Mouse (Mus musculus) limb, embryonic 12.5 days (tissue): ENCODE measurements around the gene Rngtt. TPM values are rescaled to one million over a fixed set of nuclear protein-coding genes. Genes with fewer than 3 reads are reported as not detected.
A peak's percentile ranks its signal among the peaks of the same experiment; 100 is the strongest.
"Not testable (repeated sequence)": the region's sequence is repeated elsewhere in the genome, so short reads cannot be mapped to it uniquely, and the experiment has no call there.

Source experiments
- ATAC-seq: fragments of 200-750 bp; cut with Nextera tagmentation; 2 replicates; pipeline ENCODE4 v1.8.0; 2017; ENCODE audit warnings: low read depth, moderate TSS enrichment; ENCODE audit not compliant: insufficient number of reproducible peaks, insufficient read depth, low FRiP score, low TSS enrichment
- H3K27ac ChIP-seq: fragments of 300-500 bp; sonication (generic); 2 replicates; pipeline ENCODE4 v1.5.1; 2016; ENCODE audit warnings: mild to moderate bottlenecking, moderate library complexity
- H3K27me3 ChIP-seq: fragments of 300-500 bp; sonication (generic); 2 replicates; pipeline ENCODE4 v1.6.1; 2016; ENCODE audit warnings: mild to moderate bottlenecking, moderate library complexity
- H3K36me3 ChIP-seq: fragments of 300-500 bp; sonication (generic); 2 replicates; pipeline ENCODE4 v1.6.1; 2016; ENCODE audit warnings: mild to moderate bottlenecking, moderate library complexity
- H3K4me1 ChIP-seq: fragments of 300-500 bp; sonication (generic); replicated peaks from 2 replicates; pipeline ENCODE4 v1.6.1; 2016
- H3K4me2 ChIP-seq: fragments of 300-500 bp; sonication (generic); 2 replicates; pipeline ENCODE4 v1.6.1; 2016; ENCODE audit warnings: mild to moderate bottlenecking, moderate library complexity
- H3K4me3 ChIP-seq: fragments of 300-500 bp; sonication (generic); replicated peaks from 2 replicates; pipeline ENCODE4 v1.5.1; 2016; ENCODE audit warnings: mild to moderate bottlenecking
- H3K9ac ChIP-seq: fragments of 300-500 bp; sonication (generic); replicated peaks from 2 replicates; pipeline ENCODE4 v1.6.1; 2016; ENCODE audit warnings: mild to moderate bottlenecking, moderate library complexity
- H3K9me3 ChIP-seq: fragments of 300-500 bp; sonication (generic); 2 replicates; pipeline ENCODE4 v1.6.1; 2016; ENCODE audit warnings: mild to moderate bottlenecking, moderate library complexity
- WGBS: fragments of 180-500 bp; shearing (Covaris S2); methylation state at CpG from one replicate; pipeline ENCODE4 v1.1.7; 2016; 5-methylcytosine and 5-hydroxymethylcytosine counted together
- polyA plus RNA-seq: library from polyadenylated mRNA; unstranded; fragments of >200 nt; fragmentation: Nextera tagmentation; extraction: Ambion mirVana; gene quantifications from 2 replicates; pipeline ENCODE4 v1.2.1, GENCODE M21; 2016

Gene Rngtt
- polyA plus RNA-seq, 1 experiment from 2014 or later, result 38.6 TPM

DNA sequence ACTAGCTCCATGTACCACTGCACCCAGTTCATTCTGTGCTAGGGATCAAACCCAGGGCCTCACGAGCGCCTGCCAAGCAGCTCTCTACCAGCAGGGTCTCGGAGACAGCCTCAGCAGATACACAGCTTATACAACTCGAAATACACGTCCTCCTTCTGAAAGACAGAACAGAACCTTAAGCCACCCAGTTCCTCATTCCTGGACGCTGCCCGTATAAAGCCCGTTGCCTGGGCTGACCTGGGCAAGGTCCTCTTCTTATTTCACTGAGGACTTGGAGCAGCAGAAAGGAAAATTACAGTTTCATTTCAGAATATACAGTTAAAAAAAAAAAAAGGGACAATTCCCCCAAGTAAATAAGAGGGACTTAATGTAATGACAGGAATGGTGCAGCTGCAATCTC is 24.7 kb upstream of the Rngtt start:
- no peak for ATAC-seq
- Histone ChIP-seq H3K4me3 (no peak overlapping the region), H3K27ac (no peak overlapping the region), H3K9ac (no peak overlapping the region), H3K4me2 (no peak overlapping the region), H3K4me1 (peaks cover 6% of the 10 kb centered on the region; the same call in 1 of the 2 replicates), H3K27me3 (no peaks in the 10 kb centered on the region), H3K36me3 (no peaks in the 10 kb centered on the region), H3K9me3 (no peaks in the 10 kb centered on the region)
- 89% methylated on average over 8 of the region's 8 CpGs for WGBS

DNA sequence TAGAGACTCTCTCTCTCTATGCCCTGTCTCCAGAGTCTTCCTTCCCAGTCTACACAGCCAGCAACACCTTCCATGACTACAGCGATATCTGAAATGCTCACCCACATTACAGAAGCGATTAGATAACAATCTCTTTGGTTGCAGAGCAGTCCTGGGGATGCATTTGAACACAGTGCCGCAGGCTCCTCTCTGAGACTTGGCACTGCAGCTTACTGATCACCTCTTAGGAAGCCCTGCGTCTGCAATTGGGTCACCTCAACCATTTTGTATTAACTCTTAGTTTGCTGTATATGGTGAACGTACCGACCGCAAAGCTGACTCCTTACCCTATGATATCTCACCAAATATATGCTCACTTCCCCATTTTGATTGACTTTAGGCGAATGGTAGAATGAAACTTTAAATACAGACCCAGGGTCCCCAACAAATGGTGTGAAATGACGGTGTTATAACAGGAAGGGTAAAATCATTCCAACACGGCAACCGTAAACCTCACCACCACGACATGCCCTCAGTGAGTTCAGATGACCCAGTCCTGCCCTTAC is 20.9 kb upstream of the Rngtt start:
- Histone ChIP-seq H3K27ac (peak overlapping the region; percentile 69), H3K27me3 (no peaks in the 10 kb centered on the region), H3K4me3 (peak overlapping the region; percentile 29), H3K9ac (no peak overlapping the region; the same call in 1 of the 2 replicates), H3K4me2 (peak overlapping the region; percentile 43), H3K9me3 (no peaks in the 10 kb centered on the region), H3K36me3 (no peaks in the 10 kb centered on the region), H3K4me1 (peaks cover 7% of the 10 kb centered on the region; the same call in 1 of the 2 replicates)
- no peak for ATAC-seq
- 83% methylated on average over 12 of the region's 12 CpGs for WGBS

DNA sequence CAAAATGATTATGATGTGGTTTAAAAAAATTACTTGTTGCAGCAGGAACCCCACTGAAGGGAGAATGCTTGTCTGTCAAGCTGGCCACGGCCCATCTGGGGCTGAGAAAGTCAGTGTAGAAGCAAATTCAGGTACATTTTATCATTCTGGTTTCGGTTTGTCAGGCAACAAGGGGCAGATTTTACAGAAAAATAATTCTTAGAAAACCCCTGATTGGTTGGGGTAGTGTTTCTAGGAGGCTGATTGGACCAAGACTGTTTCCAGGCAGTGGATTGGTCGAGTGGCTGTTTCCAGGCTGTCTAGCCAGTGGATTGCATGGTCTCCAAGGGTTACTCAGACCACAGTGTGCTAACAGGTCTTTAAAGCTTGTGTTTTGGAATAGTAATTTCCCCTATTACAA is 20.1 kb upstream of the Rngtt start, which contains the start of gene Pnrc1:
Gene Pnrc1 (minus strand): TSS at position 162 of the 400 bp plus-strand sequence.
- H3K4me1 ChIP-seq, result peaks cover 7% of the 10 kb centered on the region; the same call in 1 of the 2 replicates
- H3K27ac ChIP-seq, result peak within 1 kb of the TSS; percentile 81
- no peaks in the 10 kb centered on the region for H3K9me3 ChIP-seq
- WGBS, result 45% methylated on average over 3 of the region's 3 CpGs
- H3K27me3 ChIP-seq, result no peaks in the 10 kb centered on the region
- H3K9ac ChIP-seq, result no peak within 1 kb of the TSS; the same call in 1 of the 2 replicates
- ATAC-seq, result peak; percentile 96
- peak within 1 kb of the TSS; percentile 29 for H3K4me3 ChIP-seq
- H3K4me2 ChIP-seq, result peak within 1 kb of the TSS; percentile 43
- H3K36me3 ChIP-seq, result no peaks in the 10 kb centered on the region

DNA sequence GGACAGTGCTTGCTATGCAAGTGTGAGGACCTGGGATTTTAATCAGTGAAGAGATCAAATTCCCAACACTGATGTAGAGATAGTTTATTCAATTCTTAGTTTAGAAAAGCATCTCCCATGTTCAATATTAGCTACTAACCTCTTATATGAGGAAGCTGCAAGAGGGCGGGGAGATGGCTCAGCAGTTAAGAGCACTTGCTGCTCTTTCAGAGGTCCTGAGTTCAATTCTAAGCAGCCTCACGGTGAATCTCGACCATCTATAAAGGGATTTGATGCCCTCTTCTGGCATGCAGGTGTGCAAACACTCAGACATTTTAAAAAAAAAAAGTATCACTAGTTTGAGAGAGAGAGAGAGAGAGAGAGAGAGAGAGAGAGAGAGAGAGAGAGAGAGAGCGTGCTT is 19.2 kb upstream of the Rngtt start:
- H3K27me3 ChIP-seq, result no peaks in the 10 kb centered on the region
- no peak for ATAC-seq
- no peaks in the 10 kb centered on the region for H3K9me3 ChIP-seq
- WGBS, result 66% methylated on average over 4 of the region's 4 CpGs
- no peaks in the 10 kb centered on the region for H3K36me3 ChIP-seq
- H3K4me1 ChIP-seq, result peaks cover 7% of the 10 kb centered on the region; the same call in 1 of the 2 replicates
- peak overlapping the region; percentile 81 for H3K27ac ChIP-seq
- no peak overlapping the region for H3K4me2 ChIP-seq
- H3K4me3 ChIP-seq, result no peak overlapping the region
- no peak overlapping the region for H3K9ac ChIP-seq

DNA sequence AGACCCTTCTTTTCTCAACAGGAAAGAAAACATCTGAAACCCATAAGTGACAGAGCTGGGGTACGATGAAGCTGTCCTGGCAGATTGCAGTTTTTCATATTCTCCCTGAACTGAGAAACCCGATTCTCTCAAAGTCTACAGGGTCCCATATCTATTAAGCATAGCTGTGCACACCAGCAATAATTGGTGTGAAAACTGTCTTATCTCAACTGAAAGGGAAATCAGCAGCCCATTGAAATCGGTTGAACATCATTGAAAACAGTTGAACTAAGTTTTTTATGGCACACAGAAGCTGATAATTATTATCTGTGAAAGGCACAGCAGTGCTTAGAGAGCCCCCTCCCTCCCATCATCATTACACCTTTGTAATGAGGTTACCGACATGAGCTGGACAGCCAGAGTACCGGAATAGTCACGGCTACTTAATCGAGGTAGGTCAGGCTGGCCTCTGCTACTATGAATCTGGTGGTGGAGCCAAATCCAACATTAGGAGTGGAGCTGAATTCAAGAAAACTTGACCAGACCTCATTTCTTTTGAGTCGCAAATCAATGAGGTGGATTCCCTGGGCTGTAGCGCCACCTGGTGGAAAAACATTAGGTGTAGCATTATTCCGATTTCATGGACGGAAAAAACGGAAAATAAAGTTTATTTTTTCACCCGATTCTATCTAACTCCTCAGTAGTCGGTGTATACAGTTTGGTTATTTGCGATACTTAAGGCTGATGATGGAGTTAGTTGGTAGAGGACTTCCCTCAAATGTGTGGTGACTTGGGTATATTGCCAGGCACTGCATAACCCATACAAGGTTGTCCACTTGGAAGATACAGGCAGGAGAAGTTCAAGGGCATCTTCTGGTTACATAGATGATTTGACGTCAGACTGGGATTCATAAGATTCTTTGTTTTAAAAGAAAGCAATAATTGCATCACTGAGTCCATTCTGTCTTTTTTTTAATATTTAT is 17.4 kb upstream of the Rngtt start:
- WGBS, result 21% methylated on average over 16 of the region's 16 CpGs
- no peak overlapping the region for H3K27ac ChIP-seq
- ATAC-seq, result no peak
- H3K27me3 ChIP-seq, result no peaks in the 10 kb centered on the region
- no peaks in the 10 kb centered on the region for H3K36me3 ChIP-seq
- no peak overlapping the region for H3K4me3 ChIP-seq
- H3K9me3 ChIP-seq, result no peaks in the 10 kb centered on the region
- peaks cover 7% of the 10 kb centered on the region; the same call in 1 of the 2 replicates for H3K4me1 ChIP-seq
- H3K4me2 ChIP-seq, result peak overlapping the region; percentile 30; the same call in 1 of the 2 replicates
- no peak overlapping the region for H3K9ac ChIP-seq

DNA sequence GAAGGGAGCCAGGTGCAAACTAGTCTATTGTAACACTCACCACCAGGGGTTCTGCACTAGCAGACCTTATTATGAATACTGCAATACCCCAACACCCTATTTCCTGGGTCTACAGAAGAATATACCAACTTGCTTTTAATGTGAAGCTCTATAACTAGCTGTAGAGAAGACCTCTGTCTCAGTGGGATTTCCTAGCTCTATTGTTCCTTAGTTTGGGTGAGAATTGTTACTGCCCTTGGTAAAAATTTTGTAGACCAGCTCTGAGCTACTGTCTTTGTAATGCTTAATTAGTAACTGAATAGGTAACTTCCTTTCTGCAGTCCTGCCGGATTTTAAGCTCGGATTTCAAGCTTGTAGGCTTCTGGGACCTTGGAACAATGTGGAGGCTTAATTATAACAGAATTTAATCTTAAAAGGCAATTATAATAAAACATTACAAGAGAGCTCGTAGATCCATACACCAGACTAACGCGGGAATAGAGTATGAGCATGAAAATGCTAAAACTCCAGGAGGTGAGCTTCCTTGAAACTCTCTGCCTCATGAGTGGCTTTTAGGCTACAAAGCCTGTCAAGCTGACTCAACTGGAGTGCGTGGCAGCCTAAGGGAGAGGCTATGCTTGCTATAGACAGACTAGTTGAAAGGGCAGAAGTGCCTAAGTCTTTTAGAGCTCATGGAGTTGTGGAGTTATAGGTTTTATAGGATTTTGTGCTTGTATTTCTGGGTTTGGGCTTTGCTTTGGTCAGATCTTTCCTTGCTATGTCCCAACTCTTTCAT is 9.0 kb upstream of the Rngtt start:
- 85% methylated on average over 6 of the region's 6 CpGs for WGBS
- H3K36me3 ChIP-seq, ATAC-seq, H3K27me3 ChIP-seq, H3K4me3 ChIP-seq, H3K27ac ChIP-seq, H3K9me3 ChIP-seq, H3K4me1 ChIP-seq, H3K4me2 ChIP-seq, H3K9ac ChIP-seq: not testable (repeated sequence)

DNA sequence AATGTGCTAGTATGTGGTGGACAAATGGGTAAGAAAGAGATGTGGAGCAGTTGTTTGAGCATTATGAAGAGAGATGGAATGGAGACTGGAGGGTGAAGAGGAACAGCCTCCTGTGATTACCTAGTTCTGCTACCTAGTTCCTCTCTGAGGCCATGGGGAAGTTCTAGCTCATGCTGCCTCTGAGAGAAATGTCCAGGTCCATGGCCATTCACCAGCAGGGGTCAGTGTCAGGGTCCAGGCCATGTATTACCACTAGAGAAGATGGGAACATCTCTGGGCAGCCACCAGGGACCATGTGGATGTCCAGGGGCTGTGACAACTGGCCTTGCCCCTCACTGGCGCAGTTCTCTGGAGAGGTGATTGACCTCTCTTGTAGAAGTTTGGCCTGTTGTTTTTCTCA is 7.1 kb upstream of the Rngtt start:
- no peak overlapping the region for H3K27ac ChIP-seq
- no peak overlapping the region for H3K9ac ChIP-seq
- H3K4me1 ChIP-seq, result no peaks in the 10 kb centered on the region
- no peaks in the 10 kb centered on the region for H3K27me3 ChIP-seq
- no peak for ATAC-seq
- H3K4me2 ChIP-seq, result no peak overlapping the region
- H3K4me3 ChIP-seq, result no peak overlapping the region
- H3K9me3 ChIP-seq, result peaks cover 8% of the 10 kb centered on the region; the same call in 1 of the 2 replicates
- no peaks in the 10 kb centered on the region for H3K36me3 ChIP-seq
- WGBS, result 91% methylated on average over 1 of the region's 1 CpGs

DNA sequence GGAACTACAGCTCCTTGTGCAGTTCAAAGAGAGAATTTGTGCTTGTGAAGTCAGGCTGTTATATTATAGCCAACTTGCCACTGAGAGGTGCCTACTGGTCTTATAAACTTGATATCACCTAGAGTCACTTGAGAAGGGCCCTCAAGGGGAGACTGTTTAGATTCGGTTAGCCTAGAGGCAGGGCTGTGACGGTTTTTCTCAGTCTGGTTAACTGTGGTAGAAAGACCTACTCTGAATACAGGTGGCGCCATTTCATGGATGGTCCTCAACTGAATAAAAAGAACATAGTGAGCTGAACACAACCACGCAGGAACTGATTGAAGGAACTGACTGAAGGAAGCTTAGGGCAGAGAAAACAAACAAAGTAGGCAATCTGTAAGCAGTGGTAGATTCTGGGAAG is 3.0 kb upstream of the Rngtt start:
- no peak overlapping the region for H3K9ac ChIP-seq
- 0 out of 2 replicates have a peak, but pooled peaks cover 3% of the 10 kb centered on the region for H3K36me3 ChIP-seq
- H3K4me3 ChIP-seq, result no peak overlapping the region
- H3K9me3 ChIP-seq, result peaks cover 8% of the 10 kb centered on the region; the same call in 1 of the 2 replicates
- H3K4me1 ChIP-seq, result peaks cover 5% of the 10 kb centered on the region; the same call in 1 of the 2 replicates
- H3K27me3 ChIP-seq, result no peaks in the 10 kb centered on the region
- no peak overlapping the region for H3K4me2 ChIP-seq
- 76% methylated on average over 4 of the region's 4 CpGs for WGBS
- no peak overlapping the region for H3K27ac ChIP-seq
- no peak for ATAC-seq

DNA sequence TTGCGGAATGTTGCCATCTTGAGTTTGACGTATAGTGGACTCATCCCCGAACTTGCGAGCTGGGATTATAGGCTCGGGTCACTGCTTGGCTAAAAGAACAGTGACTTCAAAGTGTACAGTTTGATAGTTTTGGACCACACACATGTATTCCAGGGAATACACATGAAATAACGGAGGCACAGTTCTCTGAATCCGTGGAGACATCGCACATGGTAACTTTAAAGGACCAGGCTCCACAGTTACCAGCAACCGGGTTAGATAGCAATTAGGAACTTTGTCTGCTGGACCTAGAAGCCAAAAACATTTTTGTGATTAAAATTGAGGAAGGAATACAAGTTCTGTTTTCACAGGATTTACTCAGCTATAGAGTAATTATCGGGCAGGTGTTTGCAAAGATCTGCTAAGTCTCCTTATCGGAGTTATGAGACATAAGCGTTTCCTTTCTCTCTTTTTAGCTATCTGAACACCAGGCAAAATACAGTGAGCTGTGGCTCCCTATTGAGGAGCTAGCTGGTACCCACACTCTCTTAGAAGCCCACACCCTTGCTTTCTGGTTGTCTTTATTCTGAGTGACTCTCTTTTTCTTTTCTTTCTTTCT is 828 bp downstream of the Rngtt start:
- no peaks in the 10 kb centered on the region for H3K9me3 ChIP-seq
- no peak overlapping the region for H3K27ac ChIP-seq
- peak overlapping the region; percentile 84 for H3K4me3 ChIP-seq
- no peaks in the 10 kb centered on the region for H3K27me3 ChIP-seq
- peak overlapping the region; percentile 78 for H3K4me2 ChIP-seq
- H3K9ac ChIP-seq, result peak overlapping the region; percentile 82
- H3K4me1 ChIP-seq, result peaks cover 5% of the 10 kb centered on the region; the same call in 1 of the 2 replicates
- no peak for ATAC-seq
- H3K36me3 ChIP-seq, result peaks cover 3% of the 10 kb centered on the region; the same call in 1 of the 2 replicates
- WGBS, result 19% methylated on average over 12 of the region's 12 CpGs

DNA sequence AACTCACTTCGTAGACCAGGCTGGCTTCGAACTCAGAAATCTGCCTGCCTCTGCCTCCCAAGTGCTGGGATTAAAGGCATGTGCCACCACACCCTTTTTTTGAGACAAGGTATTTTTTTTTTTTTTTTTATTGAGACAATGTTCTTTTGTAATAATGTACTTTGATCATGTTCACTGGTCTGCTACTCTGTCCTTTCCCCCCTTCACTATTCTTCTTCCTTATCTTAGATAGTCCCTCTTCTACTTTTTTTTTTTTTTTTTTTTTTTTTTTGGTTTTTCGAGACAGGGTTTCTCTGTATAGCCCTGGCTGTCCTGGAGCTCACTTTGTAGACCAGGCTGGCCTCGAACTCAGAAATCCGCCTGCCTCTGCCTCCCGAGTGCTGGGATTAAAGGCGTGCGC is 4.0 kb downstream of the Rngtt start:
- not testable (repeated sequence) for ATAC-seq, H3K4me2 ChIP-seq, H3K9me3 ChIP-seq, H3K4me3 ChIP-seq, H3K4me1 ChIP-seq, H3K27ac ChIP-seq, H3K36me3 ChIP-seq, H3K9ac ChIP-seq, H3K27me3 ChIP-seq
- WGBS, result 96% methylated on average over 5 of the region's 8 CpGs
